Mouse (Mus musculus) stomach, embryonic 16.5 days (tissue): Measurements from ENCODE around the gene Pms2. TPM values are rescaled to one million over a fixed set of nuclear protein-coding genes. Genes with fewer than 3 reads are reported as not detected.

Experiments used
- ATAC-seq: fragments of 200-750 bp; cut with Nextera tagmentation; 2 replicates; pipeline ENCODE4 v1.8.0; 2017; ENCODE audit warnings: moderate number of reproducible peaks, moderate TSS enrichment; ENCODE audit not compliant: insufficient read depth, low FRiP score
- H3K27ac ChIP-seq: fragments of 300-500 bp; sonication (generic); 2 replicates; pipeline ENCODE4 v1.5.1; 2014; ENCODE audit warnings: low read length
- H3K27me3 ChIP-seq: fragments of 300-500 bp; sonication (generic); 2 replicates; pipeline ENCODE4 v1.6.1; 2014; ENCODE audit warnings: low read length, control low read depth, mixed read lengths; ENCODE audit not compliant: control insufficient read depth, insufficient read depth
- H3K36me3 ChIP-seq: fragments of 300-500 bp; sonication (generic); 2 replicates; pipeline ENCODE4 v1.6.1; 2014; ENCODE audit warnings: low read length; ENCODE audit not compliant: control insufficient read depth, insufficient read depth
- H3K4me1 ChIP-seq: fragments of 300-500 bp; sonication (generic); 2 replicates; pipeline ENCODE4 v1.6.1; 2014; ENCODE audit warnings: low read length, control low read depth, mixed read lengths; ENCODE audit not compliant: control insufficient read depth, insufficient read depth
- H3K4me2 ChIP-seq: fragments of 300-500 bp; sonication (generic); 2 replicates; pipeline ENCODE4 v1.6.1; 2014; ENCODE audit warnings: low read depth, low read length, mixed read lengths
- H3K4me3 ChIP-seq: fragments of 300-500 bp; sonication (generic); replicated peaks from 2 replicates; pipeline ENCODE4 v1.5.1; 2014; ENCODE audit warnings: mild to moderate bottlenecking, low read length
- H3K9ac ChIP-seq: fragments of 300-500 bp; sonication (generic); 2 replicates; pipeline ENCODE4 v1.6.1; 2014; ENCODE audit warnings: low read length
- H3K9me3 ChIP-seq: fragments of 300-500 bp; sonication (generic); replicated peaks from 2 replicates; pipeline ENCODE4 v1.6.1; 2016; ENCODE audit warnings: low read length, control low read depth; ENCODE audit not compliant: control insufficient read depth
- WGBS: fragments of 180-500 bp; shearing (Covaris S2); extraction: QIAGEN DNeasy Blood & Tissue Kit; methylation state at CpG from one replicate; pipeline ENCODE4 v1.1.7; 2014; 5-methylcytosine and 5-hydroxymethylcytosine counted together
- polyA plus RNA-seq: library from polyadenylated mRNA; unstranded; fragments of >200 nt; fragmentation: Nextera tagmentation; extraction: Ambion mirVana; gene quantifications from 2 replicates; pipeline ENCODE4 v1.2.1, GENCODE M21; 2015

Gene Pms2
- polyA plus RNA-seq, result 21.4 and 21.5 TPM in 2 replicates

DNA sequence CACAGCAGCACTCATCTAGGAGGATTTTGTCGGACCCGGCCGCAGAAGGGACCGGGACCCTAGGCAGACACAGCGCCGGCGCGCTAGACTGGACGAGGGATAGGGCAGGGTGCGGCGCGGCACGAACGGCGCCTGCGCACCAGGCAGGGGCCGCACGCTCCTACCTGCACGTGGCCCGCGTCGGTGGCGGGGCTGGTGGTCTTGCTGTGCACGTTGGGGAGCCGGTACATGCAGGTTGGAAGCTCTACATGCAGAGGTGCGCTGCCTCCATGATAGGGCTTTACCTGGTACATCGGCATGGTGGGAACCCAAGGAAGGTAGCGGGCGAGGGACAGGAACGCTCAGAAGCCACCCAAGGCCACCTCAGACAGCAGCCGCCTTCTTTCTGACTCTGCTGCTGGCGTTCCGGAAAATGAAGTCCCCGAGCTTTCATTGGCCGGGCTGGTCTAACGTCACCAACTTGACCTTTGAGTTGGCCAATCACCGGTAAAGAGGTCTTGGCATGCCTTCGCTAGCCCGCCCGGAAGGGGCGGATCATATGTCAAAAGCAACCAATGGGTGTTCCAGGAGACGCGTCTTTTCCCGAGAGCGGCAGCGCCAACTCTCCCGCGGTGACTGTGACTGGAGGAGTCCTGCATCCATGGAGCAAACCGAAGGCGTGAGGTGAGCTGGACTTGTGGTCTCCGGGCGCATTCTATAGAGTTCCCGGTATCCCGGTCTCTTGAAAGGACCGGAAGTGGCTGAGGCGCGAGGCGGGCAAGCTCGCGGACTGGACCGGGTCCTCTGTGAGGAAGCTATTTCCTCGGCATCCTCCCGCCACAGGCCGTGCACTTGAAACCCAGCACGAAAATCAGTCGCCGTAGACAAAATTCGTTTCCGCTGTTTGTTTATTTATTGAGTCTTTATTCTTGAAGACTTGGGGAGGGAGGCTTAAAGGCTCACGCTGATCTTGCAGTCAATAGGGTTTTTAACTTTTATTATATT, at the start of gene Pms2, which contains the start of gene Aimp2:
Gene Pms2 (plus strand): TSS at position 548 of the 984 bp plus-strand sequence.
Gene Aimp2 (minus strand): TSS at position 431 of the 984 bp plus-strand sequence.
- Histone ChIP-seq H3K4me1 (peaks cover 19% of the 10 kb centered on the region), H3K4me2 (peak within 1 kb of the TSS; percentile 77), H3K9ac (peak within 1 kb of the TSS; percentile 82), H3K27me3 (no peaks in the 10 kb centered on the region), H3K36me3 (peaks cover 5% of the 10 kb centered on the region; the same call in 1 of the 2 replicates), H3K4me3 (peak within 1 kb of the TSS; percentile 83), H3K27ac (peak within 1 kb of the TSS; percentile 85), H3K9me3 (no peaks in the 10 kb centered on the region)
- under 1% methylated on average over 70 of the region's 70 CpGs for WGBS
- peak; percentile 99 for ATAC-seq

DNA sequence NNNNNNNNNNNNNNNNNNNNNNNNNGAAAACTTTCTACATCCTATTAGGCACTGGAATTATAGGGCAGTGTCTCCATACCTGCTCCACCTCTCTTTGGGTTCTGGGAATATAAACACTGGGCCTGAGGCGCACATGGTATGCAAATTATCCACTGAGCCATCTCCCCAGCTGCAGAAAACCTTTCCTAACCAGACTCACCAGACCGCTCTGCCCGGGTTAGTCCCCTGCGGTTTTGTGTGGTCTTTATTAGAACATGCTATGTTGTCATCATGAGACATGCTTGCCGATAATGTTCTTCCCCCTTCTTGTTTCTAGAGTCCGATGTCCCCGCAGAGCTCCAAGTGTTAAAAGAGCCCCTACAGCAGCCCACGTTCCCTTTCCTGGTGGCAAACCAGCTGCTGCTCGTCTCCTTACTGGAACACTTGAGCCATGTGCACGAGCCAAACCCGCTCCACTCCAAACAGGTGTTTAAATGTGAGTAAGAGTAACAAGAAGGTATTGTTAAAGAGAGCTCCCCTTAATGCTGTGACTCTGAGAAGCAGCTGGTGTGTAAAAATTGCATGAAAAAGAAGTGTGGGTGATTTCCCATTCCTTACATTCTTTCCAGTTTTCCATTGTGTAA, 38.1 kb upstream of the Pms2 start:
- ATAC-seq, result no peak
- H3K4me2 ChIP-seq, result no peak overlapping the region
- H3K27ac ChIP-seq, result no peak overlapping the region
- H3K4me1 ChIP-seq, result no peaks in the 10 kb centered on the region
- H3K9ac ChIP-seq, result no peak overlapping the region
- H3K27me3 ChIP-seq, result no peaks in the 10 kb centered on the region
- WGBS, result 81% methylated on average over 11 of the region's 11 CpGs
- H3K9me3 ChIP-seq, result no peaks in the 10 kb centered on the region
- H3K36me3 ChIP-seq, result no peaks in the 10 kb centered on the region
- no peak overlapping the region for H3K4me3 ChIP-seq

DNA sequence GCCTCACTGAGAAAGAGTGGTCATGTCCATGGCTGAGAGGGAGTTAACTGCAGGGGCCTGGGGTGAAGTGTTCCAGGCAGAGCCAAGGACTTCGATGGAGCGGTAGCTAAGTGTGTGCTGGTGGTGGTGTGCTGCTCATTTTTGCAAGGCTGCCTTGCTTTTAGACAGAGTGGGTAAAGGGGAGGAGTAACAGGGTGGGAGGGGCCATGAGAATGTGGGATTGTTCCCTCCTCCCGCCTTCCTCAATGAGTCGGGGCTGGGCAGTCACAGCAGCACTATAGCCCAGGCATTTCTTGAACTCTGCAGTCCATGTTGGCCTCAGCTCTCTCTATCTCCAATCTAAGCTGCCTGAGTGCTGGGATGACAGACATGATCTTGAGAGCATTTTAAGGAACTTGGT, 35.2 kb upstream of the Pms2 start:
- ATAC-seq, result no peak
- Histone ChIP-seq H3K36me3 (peaks cover 9% of the 10 kb centered on the region), H3K4me1 (no peaks in the 10 kb centered on the region), H3K9me3 (no peaks in the 10 kb centered on the region), H3K4me3 (no peak overlapping the region), H3K4me2 (no peak overlapping the region), H3K27ac (no peak overlapping the region), H3K27me3 (no peaks in the 10 kb centered on the region), H3K9ac (no peak overlapping the region)
- WGBS, result 65% methylated on average over 4 of the region's 4 CpGs

GRCm38 (mm10) chr5:143885274-143885673, 24.5 kb upstream of the Pms2 start:
- H3K4me2 ChIP-seq, result no peak overlapping the region
- H3K9ac ChIP-seq, result no peak overlapping the region
- H3K27ac ChIP-seq, result no peak overlapping the region
- H3K4me3 ChIP-seq, result no peak overlapping the region
- 96% methylated on average over 3 of the region's 3 CpGs for WGBS
- peaks cover 63% of the 10 kb centered on the region for H3K36me3 ChIP-seq
- H3K27me3 ChIP-seq, result no peaks in the 10 kb centered on the region
- no peaks in the 10 kb centered on the region for H3K9me3 ChIP-seq
- H3K4me1 ChIP-seq, result no peaks in the 10 kb centered on the region
- no peak for ATAC-seq

GRCm38 (mm10) chr5:143890741-143891140, 19.0 kb upstream of the Pms2 start:
- Histone ChIP-seq H3K9ac (no peak overlapping the region), H3K27ac (no peak overlapping the region), H3K9me3 (no peaks in the 10 kb centered on the region), H3K4me1 (no peaks in the 10 kb centered on the region), H3K27me3 (no peaks in the 10 kb centered on the region), H3K36me3 (peaks cover 38% of the 10 kb centered on the region), H3K4me2 (no peak overlapping the region), H3K4me3 (no peak overlapping the region)
- no peak for ATAC-seq
- 67% methylated on average over 6 of the region's 6 CpGs for whole genome bisulfite sequencing

- no peak overlapping the region for H3K9ac ChIP-seq
- H3K27me3 ChIP-seq, result no peaks in the 10 kb centered on the region
- H3K36me3 ChIP-seq, result peaks cover 29% of the 10 kb centered on the region
- no peaks in the 10 kb centered on the region for H3K9me3 ChIP-seq
- H3K4me3 ChIP-seq, result no peak overlapping the region
- 71% methylated on average over 9 of the region's 9 CpGs for WGBS
- no peak for ATAC-seq
- no peaks in the 10 kb centered on the region for H3K4me1 ChIP-seq
- no peak overlapping the region for H3K4me2 ChIP-seq
- no peak overlapping the region for H3K27ac ChIP-seq
Measured at GRCm38 (mm10) chr5:143892255-143892886, 17.4 kb upstream of the Pms2 start.

DNA sequence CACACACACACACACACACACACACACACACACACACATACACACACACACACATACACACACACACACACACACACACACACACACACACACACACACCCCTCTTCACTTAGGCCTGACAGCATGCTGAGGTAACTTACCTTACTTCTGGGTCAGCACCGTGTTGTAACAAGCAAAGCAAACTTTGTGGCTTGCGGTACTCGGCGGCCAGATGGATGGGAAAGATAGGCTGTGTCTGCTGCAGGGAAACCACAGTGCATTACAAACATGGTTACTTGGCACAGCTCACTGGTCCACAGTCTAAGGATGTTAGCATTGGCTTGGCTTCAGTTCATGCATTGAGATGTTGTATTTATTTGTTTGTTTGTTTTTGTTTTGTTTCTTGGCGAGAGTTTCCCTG, 16.4 kb upstream of the Pms2 start:
- Histone ChIP-seq H3K27me3 (no peaks in the 10 kb centered on the region), H3K9ac (no peak overlapping the region), H3K27ac (no peak overlapping the region), H3K4me3 (no peak overlapping the region), H3K4me2 (no peak overlapping the region), H3K4me1 (no peaks in the 10 kb centered on the region), H3K9me3 (no peaks in the 10 kb centered on the region), H3K36me3 (peaks cover 23% of the 10 kb centered on the region)
- no peak for ATAC-seq
- WGBS, result 61% methylated on average over 5 of the region's 5 CpGs

DNA sequence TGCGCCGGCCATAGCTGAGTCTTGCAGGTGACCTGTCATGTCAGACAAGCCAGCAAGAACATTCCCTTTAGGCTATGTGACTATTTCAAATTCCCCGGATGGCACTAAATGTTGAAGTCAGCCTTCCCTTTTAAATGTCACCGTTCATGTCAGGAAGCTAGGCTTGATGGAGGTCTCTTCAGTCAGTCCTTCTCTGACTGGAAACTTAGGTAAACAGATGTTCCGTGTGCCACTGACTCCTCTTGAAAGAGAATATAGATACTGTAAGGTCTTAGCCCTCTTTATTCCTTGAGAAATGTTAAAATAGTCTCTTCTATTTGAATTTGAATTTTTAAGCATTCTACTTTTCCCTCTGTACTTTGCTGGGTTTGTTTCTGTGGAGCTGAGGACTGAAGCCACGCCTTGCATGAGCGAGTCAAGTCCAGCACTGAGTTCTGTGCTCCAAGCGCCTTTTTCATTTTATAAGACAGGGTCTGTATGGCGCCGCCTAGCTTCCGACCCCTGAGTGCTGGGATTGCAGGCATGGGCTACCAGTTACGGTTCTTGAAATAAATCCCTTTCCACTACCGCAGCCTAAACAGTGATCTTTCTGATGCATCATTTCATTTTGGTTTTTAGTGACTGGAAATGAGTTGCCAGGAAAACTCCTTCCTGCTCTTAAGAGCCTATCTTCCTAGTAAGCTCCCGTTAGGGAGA, 12.0 kb upstream of the Pms2 start, which contains the start of gene Ankrd61:
Gene Ankrd61 (minus strand): TSS at position 51 of the 696 bp plus-strand sequence.
- Histone ChIP-seq H3K27me3 (no peaks in the 10 kb centered on the region), H3K27ac (no peak within 1 kb of the TSS), H3K9ac (no peak within 1 kb of the TSS), H3K4me3 (no peak within 1 kb of the TSS), H3K4me1 (no peaks in the 10 kb centered on the region), H3K36me3 (peaks cover 19% of the 10 kb centered on the region), H3K9me3 (no peaks in the 10 kb centered on the region), H3K4me2 (no peak within 1 kb of the TSS)
- ATAC-seq, result no peak
- WGBS, result 84% methylated on average over 14 of the region's 14 CpGs
